Mouse (Mus musculus) myocyte (in vitro differentiated cells): ENCODE data around the gene Nrl.

Experiments
- E2F4 ChIP-seq: IDR thresholded peaks from one replicate; pipeline ENCODE4 v1.6.1; 2011; ENCODE audit warnings: mild to moderate bottlenecking, control low read depth, moderate library complexity; ENCODE audit not compliant: insufficient read depth
- MYOD1 ChIP-seq, 3 experiments: IDR thresholded peaks; one replicate each; pipeline ENCODE4 v1.6.1; 2011; ENCODE audit warnings: control low read depth in 2 of 3, low read depth in 2 of 3, mild to moderate bottlenecking in 2 of 3, moderate library complexity in 1 of 3; ENCODE audit not compliant: insufficient read length in 2 of 3, control insufficient read depth in 1 of 3
- MYOG ChIP-seq, 3 experiments: IDR thresholded peaks; one replicate each; pipeline ENCODE4 v1.6.1; 2011; ENCODE audit warnings: control low read depth in 2 of 3, low read depth in 2 of 3, mild to moderate bottlenecking in 2 of 3; ENCODE audit not compliant: insufficient read length in 2 of 3, control insufficient read depth in 1 of 3, insufficient read depth in 1 of 3
- POLR2A ChIP-seq: IDR thresholded peaks from one replicate; pipeline ENCODE4 v1.6.1; 2011; ENCODE audit warnings: low read depth, mild to moderate bottlenecking, control low read depth, moderate library complexity; ENCODE audit not compliant: insufficient read length
- SRF ChIP-seq: IDR thresholded peaks from one replicate; pipeline ENCODE4 v1.6.1; 2011; ENCODE audit warnings: low read depth; ENCODE audit not compliant: control insufficient read depth, insufficient read length
- USF1 ChIP-seq: IDR thresholded peaks from one replicate; pipeline ENCODE4 v1.6.1; 2011; ENCODE audit warnings: low read depth, mild to moderate bottlenecking, control low read depth, moderate library complexity

GRCm38 (mm10) chr14:55524062-55524461 lies 719 bp downstream of the Nrl start:
- no peak for TF ChIP-seq POLR2A
- no peak for TF ChIP-seq MYOD1 (IDR thresholded peaks at IDR 0.05; ENCODE audit: control insufficient read depth in 1 of 3, insufficient read length in 2 of 3, low read depth in 2 of 3)
- no peak for TF ChIP-seq SRF
- no peak for TF ChIP-seq E2F4
- TF ChIP-seq MYOG (IDR thresholded peaks at IDR 0.05; ENCODE audit: control insufficient read depth in 1 of 3, insufficient read depth in 1 of 3, insufficient read length in 2 of 3, low read depth in 2 of 3), result no peak
- TF ChIP-seq USF1, result no peak
